Mouse (Mus musculus) kidney, adult 8-10 months (tissue): ENCODE results near the gene Sgo1.

ENCODE experiments used
- DNase-seq, 2 experiments: peaks; one replicate each; pipeline ENCODE4 v3.0.0; 2022

Sgo1 gene

GRCm38 (mm10) chr17:53643360-53643759 lies 45.8 kb downstream of the Sgo1 start:
- no peak for DNase-seq

- DNase-seq: no peak
Measured at GRCm38 (mm10) chr17:53631344-53631743, 57.8 kb downstream of the Sgo1 start.

GRCm38 (mm10) chr17:53628131-53628530 lies 61.0 kb downstream of the Sgo1 start:
- no peak for DNase-seq

GRCm38 (mm10) chr17:53627497-53627896 lies 61.6 kb downstream of the Sgo1 start:
- peak; percentile 31 to 36 for DNase-seq

- DNase-seq: no peak
Measured at GRCm38 (mm10) chr17:53626160-53626559, 63.0 kb downstream of the Sgo1 start.
